Mouse (Mus musculus): ENCODE measurements around the gene Pxn. TPM values are rescaled to one million over a fixed set of nuclear protein-coding genes. Genes with fewer than 3 reads are reported as not detected.
"Not testable (repeated sequence)": the region's sequence is repeated elsewhere in the genome, so short reads cannot be mapped to it uniquely, and the experiment has no call there.

The Pxn gene
- total RNA-seq, 2 experiments from 2014 or later = 33.5 to 54.2 TPM

DNA sequence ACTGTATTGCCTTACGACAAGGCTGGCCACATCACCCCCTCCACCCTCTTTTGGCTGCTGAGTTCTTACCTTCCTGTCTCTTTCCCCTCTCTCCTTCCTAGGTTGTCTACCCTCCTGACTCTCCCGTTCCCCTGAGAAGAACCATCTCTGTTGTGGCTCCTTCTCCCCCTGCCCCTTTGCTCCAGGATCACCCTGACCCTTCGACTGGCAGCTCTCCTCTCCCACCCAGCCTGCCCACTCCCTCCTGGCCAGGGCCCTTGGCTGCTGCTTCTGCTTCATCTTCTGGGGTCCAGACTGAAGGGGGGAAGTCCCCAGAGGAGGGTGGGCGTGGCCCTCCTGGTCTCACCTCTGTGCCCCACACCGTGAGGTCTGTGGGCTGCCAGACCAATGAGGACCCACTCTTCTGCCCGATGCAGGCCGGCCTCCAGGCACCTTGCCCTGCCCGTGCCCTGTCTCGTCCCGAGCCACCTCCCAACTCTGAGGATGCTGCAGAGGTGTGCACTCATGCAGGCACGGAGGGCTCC, 44.1 kb downstream of the Pxn start:
- no peak for DNase-seq

DNA sequence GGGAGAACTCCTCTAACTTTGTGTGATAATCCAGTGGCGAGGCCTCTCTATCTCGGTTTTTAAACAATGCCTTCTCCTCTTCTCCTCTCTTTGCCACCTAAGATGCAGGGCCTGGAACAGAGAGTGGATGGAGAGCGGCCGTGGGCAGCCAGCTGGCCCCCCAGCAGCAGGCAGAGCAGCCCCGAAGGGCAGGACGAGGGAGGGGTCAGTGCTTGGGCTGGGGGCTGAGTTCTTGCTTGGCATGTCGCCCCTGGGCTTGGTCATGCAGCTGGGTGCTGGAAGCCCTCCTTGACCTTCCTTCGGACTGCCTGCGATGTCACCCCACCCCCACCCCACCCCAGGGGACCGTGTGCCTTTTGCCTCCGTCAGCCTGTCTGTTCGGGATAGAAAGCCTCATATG, 44.9 kb downstream of the Pxn start:
- no peak for DNase-seq

DNA sequence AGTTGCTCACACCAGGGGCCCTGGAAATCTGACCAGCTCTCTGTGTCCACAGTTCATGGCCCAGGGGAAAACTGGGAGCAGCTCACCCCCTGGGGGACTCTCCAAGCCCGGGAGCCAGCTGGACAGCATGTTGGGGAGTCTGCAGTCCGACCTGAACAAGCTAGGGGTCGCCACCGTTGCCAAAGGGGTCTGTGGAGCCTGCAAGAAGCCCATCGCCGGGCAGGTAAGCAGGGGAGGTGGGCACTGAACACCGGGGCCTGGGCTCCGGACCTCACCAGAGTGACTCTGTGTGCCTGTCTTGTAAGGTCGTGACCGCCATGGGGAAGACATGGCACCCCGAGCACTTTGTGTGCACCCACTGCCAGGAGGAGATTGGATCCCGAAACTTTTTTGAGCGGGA, 45.3 kb downstream of the Pxn start:
- no peak for DNase-seq

DNA sequence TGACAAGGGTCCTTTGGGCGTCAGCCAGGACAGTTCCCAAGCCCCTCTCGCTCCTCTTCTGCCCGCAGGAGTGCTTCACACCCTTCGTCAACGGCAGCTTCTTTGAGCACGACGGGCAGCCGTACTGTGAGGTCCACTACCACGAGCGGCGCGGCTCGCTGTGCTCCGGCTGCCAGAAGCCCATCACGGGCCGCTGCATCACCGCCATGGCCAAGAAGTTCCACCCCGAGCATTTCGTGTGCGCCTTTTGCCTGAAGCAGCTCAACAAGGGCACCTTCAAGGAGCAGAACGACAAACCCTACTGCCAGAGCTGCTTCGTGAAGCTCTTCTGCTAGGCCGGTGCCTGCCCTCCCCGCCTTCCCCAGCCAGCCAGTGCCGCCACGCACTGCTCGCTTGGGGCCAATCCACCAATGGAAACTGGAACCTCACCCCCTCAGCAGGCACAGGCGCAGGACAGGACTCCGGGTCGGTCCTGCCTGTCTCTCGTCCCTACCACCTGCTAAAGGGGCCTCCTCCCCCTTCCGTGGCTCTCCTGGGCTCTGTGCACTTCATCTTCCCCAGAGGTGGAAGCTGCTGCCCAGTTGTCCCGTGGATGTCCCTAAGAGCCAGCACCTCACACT, 47.4 kb downstream of the Pxn start:
- no peak for DNase-seq

DNA sequence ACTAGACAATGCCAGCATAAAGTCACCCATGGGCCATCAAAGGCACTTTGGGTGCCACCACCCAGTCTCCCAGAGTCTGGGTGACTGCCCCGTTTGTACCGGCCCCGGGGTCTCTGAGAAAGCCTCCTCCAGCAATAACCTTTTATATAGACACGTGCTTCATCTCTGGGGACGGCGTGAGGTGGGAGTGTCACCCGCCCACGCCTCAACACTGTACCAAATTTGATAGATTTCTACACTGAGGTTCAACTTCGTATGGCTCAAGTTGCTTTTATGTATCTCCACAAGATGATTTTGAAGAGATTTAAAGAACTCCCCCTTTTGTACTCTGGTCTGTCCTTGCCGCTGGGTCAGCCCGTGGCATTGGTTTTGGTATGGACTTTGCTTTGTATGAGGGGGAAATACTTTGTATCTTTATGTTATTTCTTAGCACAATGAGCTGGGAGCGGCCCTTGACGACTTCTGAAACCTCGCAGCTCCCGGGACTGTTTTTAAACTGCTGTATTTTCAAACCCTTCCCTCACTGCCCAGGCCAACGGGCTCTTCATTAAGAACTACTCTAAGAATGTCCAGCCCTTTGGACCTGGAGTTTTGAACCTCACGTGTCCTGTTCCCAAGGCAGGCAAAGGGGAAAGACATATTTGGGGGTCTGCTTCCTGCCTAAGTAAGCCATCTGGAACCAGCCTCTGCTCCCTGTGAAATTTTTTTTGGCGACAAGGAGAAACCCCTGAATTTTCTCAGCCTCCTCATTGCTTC, 48.2 kb downstream of the Pxn start:
- no peak for DNase-seq

DNA sequence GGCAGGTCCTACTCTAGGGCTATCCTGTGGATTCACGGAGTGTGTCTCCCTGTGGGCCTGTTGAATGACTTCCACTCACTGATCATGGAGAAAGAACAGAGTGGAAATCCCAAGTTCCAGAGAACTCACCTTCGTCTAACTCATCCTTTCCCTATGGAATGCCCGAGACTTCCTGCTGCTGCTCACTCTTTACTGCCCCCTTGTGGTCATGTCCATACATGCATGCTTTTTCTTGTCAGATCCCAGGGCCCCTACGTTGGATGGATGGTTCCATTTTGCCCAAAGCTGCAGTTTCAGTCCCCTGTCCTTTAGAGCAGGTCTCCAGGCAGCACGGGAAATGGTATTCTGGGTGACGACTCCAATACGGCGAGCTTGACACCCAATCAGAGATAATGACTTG, 49.7 kb downstream of the Pxn start:
- peak; percentile 75 to 81 for DNase-seq

DNA sequence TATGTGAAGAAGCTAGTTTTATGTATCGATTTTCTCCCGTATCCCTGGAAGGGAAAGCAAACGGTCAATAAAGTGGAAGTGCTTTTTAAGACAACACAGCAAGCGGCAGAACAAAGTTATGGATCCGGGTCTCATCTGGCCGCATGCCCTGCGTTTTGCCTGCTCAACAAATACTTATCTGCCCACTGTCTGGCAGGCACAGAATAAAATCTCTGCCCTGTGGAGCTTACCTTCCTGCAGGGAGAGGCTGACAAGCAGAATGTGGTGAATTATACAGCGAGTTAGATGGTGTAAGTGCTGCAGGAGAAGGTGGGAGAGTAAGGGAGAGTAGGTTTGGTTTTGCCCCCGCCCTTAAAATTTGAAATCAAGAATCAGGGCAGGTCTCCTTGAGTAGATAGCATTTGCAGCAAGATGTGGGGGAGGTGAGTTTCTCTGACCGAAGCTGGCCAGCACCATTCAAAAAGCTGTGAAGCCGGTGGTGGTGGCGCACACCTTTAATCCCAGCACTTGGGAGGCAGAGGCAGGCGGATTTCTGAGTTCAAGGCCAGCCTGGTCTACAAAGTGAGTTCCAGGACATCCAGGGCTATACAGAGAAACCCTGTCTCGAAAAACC, 51.8 kb downstream of the Pxn start:
- DNase-seq = no peak

DNA sequence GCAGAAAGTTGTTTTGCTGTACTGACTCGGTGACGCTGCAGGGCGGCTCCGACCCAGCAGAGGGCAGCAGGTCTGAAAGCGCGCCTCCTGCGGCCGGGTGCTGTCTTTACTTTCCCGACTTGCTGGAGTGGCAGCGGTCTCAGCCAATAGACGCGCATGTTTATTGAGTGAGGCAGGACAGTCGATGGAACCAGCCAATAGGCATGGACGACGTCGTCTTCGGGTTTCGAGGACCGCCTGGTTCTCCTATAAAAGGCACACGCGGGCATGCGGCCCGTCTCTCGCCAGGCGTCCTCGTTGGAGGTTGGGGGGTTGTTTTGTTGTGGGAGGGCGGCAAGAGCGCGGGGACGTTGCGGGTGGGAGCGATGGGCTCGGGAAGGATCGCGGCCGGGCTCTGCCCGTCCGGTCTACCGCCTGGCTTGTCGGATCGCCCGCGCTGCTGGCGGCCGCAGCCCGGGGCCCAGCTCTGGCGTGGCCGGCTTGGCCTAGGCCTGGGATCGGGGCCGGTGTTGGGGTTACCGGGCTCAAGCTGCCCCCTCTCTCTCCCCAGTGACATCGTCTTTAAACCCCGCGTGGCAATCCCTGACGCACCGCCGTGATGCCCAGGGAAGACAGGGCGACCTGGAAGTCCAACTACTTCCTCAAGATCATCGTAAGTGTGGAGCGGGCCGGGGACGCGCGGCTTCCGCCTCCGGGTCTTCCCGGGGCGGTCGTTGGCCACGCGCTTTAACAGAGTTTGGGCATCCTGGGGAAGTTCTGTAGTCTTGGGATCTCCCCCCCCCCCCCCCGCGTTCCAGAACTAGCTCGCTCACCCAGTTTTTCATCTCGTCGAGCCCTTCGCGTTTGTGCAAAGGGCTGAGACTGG, 53.0 kb downstream of the Pxn start, which contains the start of gene Rplp0:
TSS of gene Rplp0 (plus strand) at position 231 of the 865 bp plus-strand sequence.
- DNase-seq = peak; percentile 99 to 100

DNA sequence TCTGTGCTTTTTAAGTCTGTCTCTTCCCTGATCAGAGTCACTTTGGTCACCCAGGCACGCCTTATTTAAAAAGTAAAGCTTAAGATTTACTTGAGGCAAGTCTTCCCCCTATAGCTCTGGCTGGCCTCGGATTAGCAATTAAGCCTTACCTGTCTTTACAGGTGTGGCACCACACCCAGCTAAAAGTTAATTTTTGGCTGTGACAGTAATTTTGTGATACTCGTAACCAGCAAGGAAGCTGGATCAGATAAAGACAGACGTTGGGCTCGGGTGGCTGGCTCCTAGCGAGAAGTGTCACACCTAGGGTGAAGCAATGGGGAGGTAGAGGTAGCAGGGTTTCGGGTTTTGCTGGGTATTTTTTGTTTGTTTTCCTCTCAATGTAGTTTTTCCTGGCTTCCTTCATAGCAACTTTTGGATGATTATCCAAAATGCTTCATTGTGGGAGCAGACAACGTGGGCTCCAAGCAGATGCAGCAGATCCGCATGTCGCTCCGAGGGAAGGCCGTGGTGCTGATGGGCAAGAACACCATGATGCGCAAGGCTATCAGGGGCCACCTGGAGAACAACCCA, 53.9 kb downstream of the Pxn start:
- no peak for DNase-seq

DNA sequence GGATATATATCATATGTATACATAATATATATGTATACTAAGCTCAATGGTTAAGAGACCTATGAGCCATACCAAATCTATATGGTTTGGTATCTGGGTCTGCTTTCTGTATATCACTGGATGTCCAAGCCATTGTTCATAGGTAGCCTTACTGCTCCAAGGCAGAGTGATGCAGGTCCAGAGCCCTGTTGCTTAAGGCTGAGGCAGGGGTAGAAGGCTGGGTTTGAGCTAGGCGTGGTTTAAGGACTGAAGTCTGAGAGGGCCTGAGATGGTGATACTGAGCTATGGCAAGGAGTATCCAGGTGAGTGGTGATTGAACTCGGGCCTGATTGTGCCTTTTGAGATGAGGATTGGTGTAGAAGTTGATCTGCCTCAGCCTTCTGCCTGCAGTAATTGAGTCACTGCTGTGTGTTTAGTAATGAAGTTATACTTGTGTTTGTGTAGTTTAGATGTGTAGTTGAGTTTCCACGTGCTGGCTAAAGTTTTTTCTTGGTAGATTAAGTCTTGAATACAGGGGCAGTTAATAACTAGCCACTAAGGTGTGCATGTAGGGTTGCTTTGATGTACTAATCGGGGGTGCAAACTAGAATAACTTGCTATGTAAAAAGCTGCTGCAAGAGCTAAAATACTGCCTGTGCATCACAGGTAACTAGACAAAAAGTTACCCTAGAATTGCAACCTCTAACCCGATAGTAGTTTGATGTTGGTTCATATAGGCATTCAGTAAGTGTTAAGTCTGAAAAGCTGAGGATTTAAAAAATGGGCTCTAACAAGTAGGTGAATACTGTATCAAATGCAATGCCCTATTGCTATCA, 57.5 kb downstream of the Pxn start:
- DNase-seq = no peak

DNA sequence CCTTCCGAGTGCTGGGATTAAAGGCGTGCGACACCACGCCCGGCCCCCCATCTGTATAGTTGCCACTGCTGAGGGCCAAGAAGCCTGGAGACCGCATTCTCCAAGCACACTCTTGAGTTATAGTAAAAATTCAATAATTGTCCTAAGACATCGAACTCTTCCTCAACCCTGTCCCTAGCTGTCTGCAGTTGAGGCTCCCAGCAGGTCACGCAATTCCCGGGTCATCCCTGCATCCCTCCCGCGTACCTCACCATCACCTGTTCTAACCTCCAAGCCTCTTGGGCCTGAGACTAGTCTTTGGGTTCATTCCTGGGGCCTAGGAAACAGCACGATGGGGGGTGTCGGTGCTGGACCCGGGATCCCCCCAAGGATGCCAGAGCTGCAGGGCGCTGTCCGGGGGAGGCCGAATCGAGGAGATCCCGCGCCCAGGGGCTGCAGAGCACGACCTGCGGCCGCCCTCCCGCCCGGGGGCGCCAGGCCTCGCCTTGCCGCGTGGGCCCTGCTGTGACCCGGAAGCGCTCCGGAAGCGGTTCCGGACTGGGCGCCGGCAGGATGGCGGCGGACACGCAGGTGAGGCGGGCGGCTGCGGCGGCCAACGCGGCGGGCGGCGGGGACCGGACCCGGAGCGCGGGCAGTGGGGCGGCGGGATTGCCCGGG, 58.4 kb downstream of the Pxn start, which contains the start of gene Gcn1l1:
TSS of gene Gcn1l1 (plus strand) at position 518 of the 657 bp plus-strand sequence.
- DNase-seq = peak; percentile 87 to 92

DNA sequence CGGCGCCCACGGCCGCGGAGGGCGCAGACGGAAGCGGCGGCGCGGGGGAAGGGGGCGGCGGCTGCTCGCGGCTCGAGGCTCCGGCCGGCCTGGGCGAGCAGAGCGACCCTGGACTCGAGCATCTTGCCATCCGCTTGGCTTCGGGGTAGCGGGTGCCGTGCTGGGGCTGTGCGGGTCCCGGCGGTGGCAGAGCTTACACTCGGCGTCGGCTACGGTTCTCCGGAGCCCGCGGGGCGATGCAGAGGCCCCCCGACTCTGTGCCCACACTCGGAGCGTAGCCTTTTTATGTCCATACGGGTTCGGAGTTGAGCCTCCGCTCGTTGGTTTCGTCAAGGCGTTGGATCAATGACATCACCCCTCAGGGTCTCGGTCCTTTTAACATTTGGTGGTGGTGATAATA, 58.9 kb downstream of the Pxn start:
- no peak for DNase-seq

DNA sequence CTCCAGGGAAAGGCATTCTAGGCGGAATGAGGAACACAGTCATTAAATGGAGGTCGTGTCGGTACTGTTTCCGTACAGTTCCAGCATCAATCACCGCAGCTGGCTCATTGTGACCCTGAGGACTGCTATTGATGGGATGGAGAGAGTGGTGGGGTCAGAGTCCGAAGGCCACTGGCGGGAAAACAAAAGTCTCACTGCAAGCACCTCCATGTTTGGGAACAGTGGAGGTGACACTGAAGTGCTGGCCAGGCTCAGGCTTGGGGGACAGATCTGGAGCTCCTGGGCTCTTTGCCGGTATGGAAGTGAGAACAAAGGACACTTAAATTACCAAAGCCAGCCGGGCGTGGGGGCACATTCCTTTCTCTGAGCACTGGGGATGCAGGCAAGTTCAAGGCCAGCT, 62.2 kb downstream of the Pxn start:
- peak; percentile 42 to 55 for DNase-seq

DNA sequence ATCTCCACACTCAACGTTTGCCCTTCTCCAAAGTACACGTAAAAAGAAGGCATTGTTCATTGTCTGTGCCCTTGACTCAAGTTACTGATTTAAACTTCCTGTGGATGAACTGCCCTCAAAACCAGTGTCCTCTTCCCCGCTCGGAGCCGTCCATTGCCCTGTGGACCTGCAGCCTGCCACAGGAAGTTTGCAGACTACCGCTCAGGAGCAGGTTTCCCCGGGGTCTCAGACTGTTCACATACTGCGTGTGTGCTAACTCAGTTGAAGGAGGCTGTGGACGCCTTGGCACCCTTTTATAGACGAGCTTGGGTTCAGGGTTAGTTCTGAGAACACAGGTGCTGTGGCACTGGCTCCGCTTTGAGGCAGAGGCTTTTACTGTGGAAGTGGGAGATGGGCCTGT, 62.8 kb downstream of the Pxn start:
- no peak for DNase-seq

DNA sequence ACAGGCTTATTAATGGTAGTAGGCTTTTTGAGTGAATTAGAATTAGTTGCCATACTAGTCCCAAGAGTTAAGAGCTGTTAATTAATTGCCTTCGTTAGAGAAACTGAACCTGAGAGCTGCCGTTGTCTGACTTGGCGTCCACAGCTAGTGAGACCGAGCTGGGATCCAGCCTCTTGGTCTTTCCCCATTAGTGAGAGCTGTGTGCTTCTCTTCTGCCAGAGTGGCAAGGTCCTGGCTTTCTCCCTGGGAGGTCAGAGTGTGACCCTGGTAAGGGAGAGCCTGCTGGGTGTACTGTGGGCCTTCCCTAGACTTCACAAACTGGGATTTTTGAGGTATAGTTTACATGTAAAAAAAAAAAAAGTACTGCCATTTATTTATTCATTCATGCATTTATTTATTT, 63.2 kb downstream of the Pxn start:
- no peak for DNase-seq

DNA sequence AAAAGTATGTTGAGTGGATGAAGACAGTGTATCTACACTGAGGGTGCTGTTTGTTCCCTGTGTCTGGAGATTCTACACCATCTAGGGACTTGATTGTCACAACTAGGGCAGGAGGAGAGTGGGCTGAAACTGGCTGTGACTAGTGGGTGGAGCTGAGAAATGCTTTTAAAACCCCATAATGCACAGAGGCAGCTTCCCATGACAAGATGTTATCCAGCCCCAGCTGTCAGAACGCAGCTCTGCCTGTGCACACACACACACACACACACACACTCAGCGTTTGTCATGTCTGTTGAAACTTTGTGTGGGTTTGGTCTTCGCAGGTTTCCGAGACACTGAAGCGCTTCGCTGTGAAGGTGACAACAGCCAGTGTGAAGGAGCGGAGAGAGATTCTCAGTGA, 64.6 kb downstream of the Pxn start:
- no peak for DNase-seq

DNA sequence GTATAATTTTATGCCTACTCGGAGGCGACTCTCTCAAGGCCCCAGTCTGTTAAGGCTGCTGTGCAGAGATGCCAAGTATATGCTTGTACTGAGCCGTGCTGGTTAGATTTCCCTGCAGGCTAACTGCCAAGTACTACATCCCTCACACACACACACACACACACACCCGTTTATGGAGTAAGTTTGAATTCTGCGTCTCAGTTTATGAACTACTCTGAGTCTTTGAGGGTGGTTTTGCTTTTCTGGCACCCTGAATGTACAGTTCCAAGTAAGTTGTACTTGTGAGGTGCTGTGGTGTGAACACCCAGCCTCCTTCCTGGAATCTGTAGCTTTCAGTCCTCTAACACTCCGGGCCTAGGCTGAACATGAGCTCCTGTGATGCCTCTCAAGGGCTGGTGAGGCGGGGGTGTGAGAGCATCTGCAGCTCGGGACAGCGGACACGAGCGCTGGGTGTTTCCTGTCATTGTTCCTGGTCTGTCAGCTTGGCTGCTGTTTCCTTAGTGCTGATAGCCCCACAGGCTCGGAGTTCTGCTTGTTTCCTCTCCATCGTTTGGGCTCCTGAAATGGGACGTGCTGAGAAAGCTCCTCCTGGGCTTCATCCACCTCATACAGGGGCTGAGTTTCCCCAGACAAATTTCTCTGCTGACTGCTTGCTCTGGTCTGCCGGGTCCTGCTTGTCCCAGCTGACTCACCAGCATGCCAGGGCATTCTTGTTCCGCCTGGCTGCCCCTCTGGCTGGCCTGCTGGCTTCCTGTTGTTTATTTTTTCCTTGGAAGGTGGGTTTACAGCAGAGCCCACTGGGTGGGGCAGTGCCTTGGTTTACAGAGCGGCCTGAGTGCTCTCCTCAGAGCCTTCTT, 66.4 kb downstream of the Pxn start:
- peak; percentile 48 to 63 for DNase-seq

DNA sequence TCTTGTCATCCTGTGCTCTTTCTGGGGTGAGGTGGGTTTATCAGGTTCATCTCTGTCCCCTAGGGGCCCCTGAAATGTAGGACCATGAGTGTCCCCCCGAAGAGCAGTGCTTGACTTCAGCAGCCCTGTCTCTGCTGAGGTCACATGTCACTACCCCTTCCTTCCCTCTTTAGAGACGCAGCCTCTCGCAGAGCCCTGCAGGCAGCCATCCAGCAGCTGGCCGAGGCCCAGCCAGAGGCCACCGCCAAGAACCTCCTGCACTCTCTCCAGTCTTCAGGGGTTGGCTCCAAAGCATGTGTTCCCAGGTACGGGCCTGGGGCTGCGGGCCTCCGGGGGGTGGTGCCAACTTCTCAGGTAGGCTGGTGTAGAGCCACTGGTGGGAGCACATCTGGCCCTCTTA, 68.5 kb downstream of the Pxn start:
- peak in 1 of 2 experiments; percentile 52 for DNase-seq

DNA sequence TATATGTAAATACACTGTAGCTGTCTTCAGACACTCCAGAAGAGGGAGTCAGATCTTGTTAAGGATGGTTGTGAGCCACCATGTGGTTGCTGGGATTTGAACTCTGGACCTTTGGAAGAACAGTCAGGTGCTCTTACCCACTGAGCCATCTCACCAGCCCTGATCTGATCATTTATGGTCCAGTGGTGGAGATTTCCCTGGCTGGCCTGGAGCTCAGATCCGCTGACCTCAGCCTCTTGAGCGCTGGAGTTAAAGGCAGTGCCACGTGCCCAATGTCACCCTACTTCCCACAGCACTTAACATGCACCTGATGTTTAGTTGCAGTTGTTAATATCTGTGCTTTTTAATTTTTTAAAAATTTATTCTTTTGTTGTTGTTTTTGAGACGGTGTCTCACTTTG, 71.2 kb downstream of the Pxn start:
- DNase-seq = not testable (repeated sequence)

Measured in adrenal gland, postnatal 36 days (tissue).